Mouse (Mus musculus): ENCODE results near the gene Olfr904. TPM values are rescaled to one million over a fixed set of nuclear protein-coding genes. Genes with fewer than 3 reads are reported as not detected.

Olfr904 gene
- polyA plus RNA-seq, 1 experiment from 2014 or later, result not detected

GRCm38 (mm10) chr9:38512353-38512752, 49.4 kb downstream of the Olfr904 start:
- WGBS, result 66% methylated on average over 2 of the region's 2 CpGs
- no peak overlapping the region for H3K27ac ChIP-seq (ENCODE audit: low read depth, low read length)
- no peaks in the 10 kb centered on the region for H3K27me3 ChIP-seq (ENCODE audit: control insufficient read depth, insufficient read depth, low read length)
- H3K9me3 ChIP-seq (ENCODE audit: control insufficient read depth, low read length), result no peaks in the 10 kb centered on the region
- no peak overlapping the region for H3K4me2 ChIP-seq
- no peaks in the 10 kb centered on the region for H3K4me1 ChIP-seq (ENCODE audit: control insufficient read depth, insufficient read depth, low read length)
- no peaks in the 10 kb centered on the region for H3K36me3 ChIP-seq (ENCODE audit: control insufficient read depth, insufficient read depth, low read length)
- DNase-seq (ENCODE audit: low spot score, missing footprints) (no peak), ATAC-seq (ENCODE audit: low FRiP score) (no peak)
- no peak overlapping the region for H3K4me3 ChIP-seq (ENCODE audit: low read depth, low read length)
- H3K9ac ChIP-seq (ENCODE audit: low read length), result no peak overlapping the region

Other genes starting within 250 kb of the Olfr904 start
- not detected in 2 replicates for gene Olfr894, start 245.1 kb upstream of the Olfr904 start, polyA plus RNA-seq (2014; fragmentation: Nextera tagmentation; extraction: Ambion mirVana)
- gene Olfr143, start 210.4 kb upstream of the Olfr904 start, polyA plus RNA-seq (2014; fragmentation: Nextera tagmentation; extraction: Ambion mirVana), result not detected in 2 replicates
- not detected in 2 replicates for gene Olfr895, start 195.3 kb upstream of the Olfr904 start, polyA plus RNA-seq (2014; fragmentation: Nextera tagmentation; extraction: Ambion mirVana)
- gene Olfr896-ps1, start 172.0 kb upstream of the Olfr904 start, polyA plus RNA-seq (2014; fragmentation: Nextera tagmentation; extraction: Ambion mirVana), result not detected in 2 replicates
- not detected in 2 replicates for gene Olfr25, start 134.1 kb upstream of the Olfr904 start, polyA plus RNA-seq (2014; fragmentation: Nextera tagmentation; extraction: Ambion mirVana)
- not detected in 2 replicates for gene Olfr898, start 114.7 kb upstream of the Olfr904 start, polyA plus RNA-seq (2014; fragmentation: Nextera tagmentation; extraction: Ambion mirVana)
- gene Olfr250, start 96.2 kb upstream of the Olfr904 start, polyA plus RNA-seq (2014; fragmentation: Nextera tagmentation; extraction: Ambion mirVana), result not detected in 2 replicates
- not detected in 2 replicates for gene Olfr251, start 86.1 kb upstream of the Olfr904 start, polyA plus RNA-seq (2014; fragmentation: Nextera tagmentation; extraction: Ambion mirVana)
- gene Olfr147, start 61.4 kb upstream of the Olfr904 start, polyA plus RNA-seq (2014; fragmentation: Nextera tagmentation; extraction: Ambion mirVana), result not detected in 2 replicates
- not detected in 2 replicates for gene Olfr901, start 33.7 kb upstream of the Olfr904 start, polyA plus RNA-seq (2014; fragmentation: Nextera tagmentation; extraction: Ambion mirVana)
- gene Olfr902, start 15.5 kb upstream of the Olfr904 start, polyA plus RNA-seq (2014; fragmentation: Nextera tagmentation; extraction: Ambion mirVana), result not detected in 2 replicates
- not detected in 2 replicates for gene Olfr905, start 8.0 kb downstream of the Olfr904 start, polyA plus RNA-seq (2014; fragmentation: Nextera tagmentation; extraction: Ambion mirVana)
- gene Olfr906, start 23.9 kb downstream of the Olfr904 start, polyA plus RNA-seq (2014; fragmentation: Nextera tagmentation; extraction: Ambion mirVana), result not detected in 2 replicates
- gene Olfr907, start 32.7 kb downstream of the Olfr904 start, polyA plus RNA-seq (2014; fragmentation: Nextera tagmentation; extraction: Ambion mirVana), result not detected in 2 replicates
- not detected in 2 replicates for gene Olfr911-ps1, start 58.4 kb downstream of the Olfr904 start, polyA plus RNA-seq (2014; fragmentation: Nextera tagmentation; extraction: Ambion mirVana)
- not detected in 2 replicates for gene Olfr910, start 74.7 kb downstream of the Olfr904 start, polyA plus RNA-seq (2014; fragmentation: Nextera tagmentation; extraction: Ambion mirVana)
- gene Olfr912, start 117.0 kb downstream of the Olfr904 start, polyA plus RNA-seq (2014; fragmentation: Nextera tagmentation; extraction: Ambion mirVana), result not detected in 2 replicates
- gene Olfr913, start 129.6 kb downstream of the Olfr904 start, polyA plus RNA-seq (2014; fragmentation: Nextera tagmentation; extraction: Ambion mirVana), result not detected in 2 replicates
- gene Olfr914, start 142.0 kb downstream of the Olfr904 start, polyA plus RNA-seq (2014; fragmentation: Nextera tagmentation; extraction: Ambion mirVana), result not detected in 2 replicates
- gene Olfr916, start 196.7 kb downstream of the Olfr904 start, polyA plus RNA-seq (2014; fragmentation: Nextera tagmentation; extraction: Ambion mirVana), result not detected in 2 replicates
- gene Olfr917, start 202.7 kb downstream of the Olfr904 start, polyA plus RNA-seq (2014; fragmentation: Nextera tagmentation; extraction: Ambion mirVana), result not detected in 2 replicates
- not detected in 2 replicates for gene Olfr918, start 211.5 kb downstream of the Olfr904 start, polyA plus RNA-seq (2014; fragmentation: Nextera tagmentation; extraction: Ambion mirVana)
- not detected in 2 replicates for gene Olfr919, start 240.5 kb downstream of the Olfr904 start, polyA plus RNA-seq (2014; fragmentation: Nextera tagmentation; extraction: Ambion mirVana)